Mouse (Mus musculus) heart, embryonic 10.5 days (tissue): ENCODE results near the gene Cd2. TPM values are rescaled to one million over a fixed set of nuclear protein-coding genes. Genes with fewer than 3 reads are reported as not detected.

ENCODE experiments used
- DNase-seq: peaks from one replicate; pipeline ENCODE4 v3.0.0-alpha.2; 2017; ENCODE audit warnings: low spot score
- H3K27ac ChIP-seq: fragments of 300-500 bp; sonication (generic); 2 replicates; pipeline ENCODE4 v1.5.1; 2016; ENCODE audit warnings: mild to moderate bottlenecking
- H3K27me3 ChIP-seq: fragments of 300-500 bp; sonication (generic); 2 replicates; pipeline ENCODE4 v1.6.1; 2016; ENCODE audit warnings: mild to moderate bottlenecking; ENCODE audit not compliant: poor library complexity, insufficient read depth, severe bottlenecking
- H3K36me3 ChIP-seq: fragments of 300-500 bp; sonication (generic); 2 replicates; pipeline ENCODE4 v1.6.1; 2016; ENCODE audit warnings: mild to moderate bottlenecking, moderate library complexity
- H3K4me1 ChIP-seq: fragments of 300-500 bp; sonication (generic); 2 replicates; pipeline ENCODE4 v1.6.1; 2016; ENCODE audit warnings: mild to moderate bottlenecking
- H3K4me3 ChIP-seq: fragments of 300-500 bp; sonication (generic); 2 replicates; pipeline ENCODE4 v1.5.1; 2016; ENCODE audit warnings: mild to moderate bottlenecking, moderate library complexity
- H3K9me3 ChIP-seq: fragments of 300-500 bp; sonication (generic); 2 replicates; pipeline ENCODE4 v1.6.1; 2016; ENCODE audit warnings: mild to moderate bottlenecking, moderate library complexity
- WGBS: fragments of 180-500 bp; shearing (Covaris S2); methylation state at CpG from one replicate; pipeline ENCODE4 v1.1.7; 2016; 5-methylcytosine and 5-hydroxymethylcytosine counted together
- polyA plus RNA-seq: library from polyadenylated mRNA; unstranded; fragments of >200 nt; fragmentation: Nextera tagmentation; extraction: Ambion mirVana; gene quantifications from 2 replicates; pipeline ENCODE4 v1.2.1, GENCODE M21; 2016

The Cd2 gene
- 0.23 and 0.38 TPM in 2 replicates for polyA plus RNA-seq

GRCm38 (mm10) chr3:101287911-101288311 is at the start of gene Cd2:
Cd2 (minus strand) TSS chr3:101287939.
- Histone ChIP-seq H3K36me3 (no peaks in the 10 kb centered on the region), H3K4me1 (no peaks in the 10 kb centered on the region), H3K9me3 (no peaks in the 10 kb centered on the region), H3K27me3 (0 out of 2 replicates have a peak, but pooled peaks cover 2% of the 10 kb centered on the region), H3K27ac (no peak within 1 kb of the TSS), H3K4me3 (no peak within 1 kb of the TSS)
- WGBS: 10% methylated on average over 4 of the region's 4 CpGs
- DNase-seq: no peak

- no peak for DNase-seq
- Histone ChIP-seq H3K9me3 (no peaks in the 10 kb centered on the region; the same call in 1 of the 2 replicates), H3K27ac (no peak overlapping the region), H3K4me3 (no peak overlapping the region), H3K27me3 (peaks cover under 1% of the 10 kb centered on the region; the same call in 1 of the 2 replicates), H3K36me3 (no peaks in the 10 kb centered on the region), H3K4me1 (peaks cover 7% of the 10 kb centered on the region)
- 82% methylated on average over 7 of the region's 7 CpGs for WGBS
Measured at GRCm38 (mm10) chr3:101328617-101329016, 40.9 kb upstream of the Cd2 start.

GRCm38 (mm10) chr3:101327248-101327647 is 39.5 kb upstream of the Cd2 start:
- WGBS: 65% methylated on average over 2 of the region's 2 CpGs
- peak overlapping the region; percentile 47; the same call in 1 of the 2 replicates for H3K27ac ChIP-seq
- H3K36me3 ChIP-seq: no peaks in the 10 kb centered on the region

GRCm38 (mm10) chr3:101322437-101322836 is 34.7 kb upstream of the Cd2 start:
- H3K36me3 ChIP-seq: no peaks in the 10 kb centered on the region
- no peak overlapping the region for H3K4me3 ChIP-seq
- 0 out of 2 replicates have a peak overlapping the region, but pooled peaks have one; percentile 36 for H3K27ac ChIP-seq
- peaks cover 10% of the 10 kb centered on the region for H3K4me1 ChIP-seq
- no peaks in the 10 kb centered on the region; the same call in 1 of the 2 replicates for H3K9me3 ChIP-seq
- 66% methylated on average over 10 of the region's 10 CpGs for WGBS
- H3K27me3 ChIP-seq: peaks cover 9% of the 10 kb centered on the region; the same call in 1 of the 2 replicates
- DNase-seq: no peak

More at GRCm38 (mm10) chr3:101327248-101327647, 39.5 kb upstream of the Cd2 start:
- no peak for DNase-seq
- H3K4me1 ChIP-seq: peaks cover 10% of the 10 kb centered on the region
- no peak overlapping the region for H3K4me3 ChIP-seq
- peaks cover 6% of the 10 kb centered on the region; the same call in 1 of the 2 replicates for H3K27me3 ChIP-seq
- no peaks in the 10 kb centered on the region; the same call in 1 of the 2 replicates for H3K9me3 ChIP-seq

GRCm38 (mm10) chr3:101320874-101321273 is 33.1 kb upstream of the Cd2 start:
- Histone ChIP-seq H3K27ac (no peak overlapping the region), H3K27me3 (peaks cover 9% of the 10 kb centered on the region; the same call in 1 of the 2 replicates), H3K36me3 (no peaks in the 10 kb centered on the region), H3K4me3 (no peak overlapping the region), H3K9me3 (no peaks in the 10 kb centered on the region; the same call in 1 of the 2 replicates), H3K4me1 (peaks cover 4% of the 10 kb centered on the region; the same call in 1 of the 2 replicates)
- DNase-seq: no peak
- 70% methylated on average over 7 of the region's 7 CpGs for WGBS

- no peak for DNase-seq
- Histone ChIP-seq H3K27ac (no peak overlapping the region), H3K9me3 (no peaks in the 10 kb centered on the region; the same call in 1 of the 2 replicates), H3K4me1 (peaks cover 4% of the 10 kb centered on the region; the same call in 1 of the 2 replicates), H3K27me3 (peaks cover 9% of the 10 kb centered on the region; the same call in 1 of the 2 replicates), H3K4me3 (no peak overlapping the region), H3K36me3 (no peaks in the 10 kb centered on the region)
- 86% methylated on average over 6 of the region's 6 CpGs for WGBS
Measured at GRCm38 (mm10) chr3:101318516-101319170, 30.9 kb upstream of the Cd2 start.

GRCm38 (mm10) chr3:101318115-101318514 is 30.4 kb upstream of the Cd2 start:
- H3K27me3 ChIP-seq: peaks cover 4% of the 10 kb centered on the region; the same call in 1 of the 2 replicates
- no peaks in the 10 kb centered on the region; the same call in 1 of the 2 replicates for H3K9me3 ChIP-seq
- H3K4me1 ChIP-seq: peaks cover 4% of the 10 kb centered on the region; the same call in 1 of the 2 replicates
- no peak for DNase-seq
- H3K27ac ChIP-seq: no peak overlapping the region
- no peaks in the 10 kb centered on the region for H3K36me3 ChIP-seq
- WGBS: 70% methylated on average over 6 of the region's 6 CpGs
- no peak overlapping the region for H3K4me3 ChIP-seq

- Histone ChIP-seq H3K9me3 (no peaks in the 10 kb centered on the region; the same call in 1 of the 2 replicates), H3K4me3 (no peak overlapping the region), H3K27ac (no peak overlapping the region), H3K36me3 (no peaks in the 10 kb centered on the region), H3K27me3 (peaks cover 7% of the 10 kb centered on the region), H3K4me1 (peaks cover 6% of the 10 kb centered on the region; the same call in 1 of the 2 replicates)
- DNase-seq: no peak
- WGBS: 65% methylated on average over 6 of the region's 6 CpGs
Measured at GRCm38 (mm10) chr3:101314954-101315353, 27.2 kb upstream of the Cd2 start.

GRCm38 (mm10) chr3:101313266-101314051 is 25.7 kb upstream of the Cd2 start:
- 86% methylated on average over 8 of the region's 8 CpGs for WGBS
- peaks cover 4% of the 10 kb centered on the region; the same call in 1 of the 2 replicates for H3K27me3 ChIP-seq
- DNase-seq: no peak
- no peak overlapping the region for H3K27ac ChIP-seq
- H3K4me1 ChIP-seq: peaks cover 6% of the 10 kb centered on the region; the same call in 1 of the 2 replicates
- no peaks in the 10 kb centered on the region for H3K36me3 ChIP-seq
- no peak overlapping the region for H3K4me3 ChIP-seq
- no peaks in the 10 kb centered on the region; the same call in 1 of the 2 replicates for H3K9me3 ChIP-seq

- H3K36me3 ChIP-seq: no peaks in the 10 kb centered on the region
- 48% methylated on average over 9 of the region's 9 CpGs for WGBS
- H3K27ac ChIP-seq: no peak overlapping the region
- peaks cover 6% of the 10 kb centered on the region; the same call in 1 of the 2 replicates for H3K4me1 ChIP-seq
- H3K4me3 ChIP-seq: no peak overlapping the region
- peaks cover 5% of the 10 kb centered on the region for H3K27me3 ChIP-seq
- no peaks in the 10 kb centered on the region for H3K9me3 ChIP-seq
- DNase-seq: no peak
Measured at GRCm38 (mm10) chr3:101310977-101311376, 23.2 kb upstream of the Cd2 start.

GRCm38 (mm10) chr3:101309626-101310025 is 21.9 kb upstream of the Cd2 start:
- H3K27ac ChIP-seq: no peak overlapping the region
- WGBS: 88% methylated on average over 3 of the region's 3 CpGs
- peaks cover 6% of the 10 kb centered on the region; the same call in 1 of the 2 replicates for H3K4me1 ChIP-seq
- H3K27me3 ChIP-seq: peaks cover 7% of the 10 kb centered on the region
- no peak for DNase-seq
- H3K4me3 ChIP-seq: no peak overlapping the region
- no peaks in the 10 kb centered on the region for H3K36me3 ChIP-seq
- H3K9me3 ChIP-seq: no peaks in the 10 kb centered on the region

GRCm38 (mm10) chr3:101306090-101306489 is 18.4 kb upstream of the Cd2 start:
- Histone ChIP-seq H3K9me3 (no peaks in the 10 kb centered on the region), H3K4me3 (no peak overlapping the region), H3K4me1 (peaks cover 7% of the 10 kb centered on the region; the same call in 1 of the 2 replicates), H3K27me3 (peaks cover 4% of the 10 kb centered on the region; the same call in 1 of the 2 replicates), H3K27ac (no peak overlapping the region), H3K36me3 (no peaks in the 10 kb centered on the region)
- no peak for DNase-seq
- 71% methylated on average over 9 of the region's 9 CpGs for WGBS
